Mouse (Mus musculus) small intestine, adult 2 months (tissue): Measurements from ENCODE around the gene Sim1. TPM values are rescaled to one million over a fixed set of nuclear protein-coding genes. Genes with fewer than 3 reads are reported as not detected.

Source experiments
- H3K27ac ChIP-seq: fragments of 200-500 bp; 2 replicates; pipeline ENCODE4 v1.5.1; 2012; ENCODE audit warnings: low read depth, low read length, control low read depth, inconsistent platforms; ENCODE audit not compliant: insufficient read depth
- H3K27me3 ChIP-seq: fragments of 200-500 bp; 2 replicates; pipeline ENCODE4 v1.6.1; 2012; ENCODE audit warnings: mild to moderate bottlenecking, moderate library complexity, low read length, inconsistent platforms; ENCODE audit not compliant: control insufficient read depth, insufficient read depth
- H3K36me3 ChIP-seq: fragments of 200-500 bp; 2 replicates; pipeline ENCODE4 v1.6.1; 2012; ENCODE audit warnings: mild to moderate bottlenecking, low read length, control low read depth, inconsistent platforms; ENCODE audit not compliant: control insufficient read depth, insufficient read depth
- H3K4me1 ChIP-seq: fragments of 200-500 bp; 2 replicates; pipeline ENCODE4 v1.6.1; 2012; ENCODE audit warnings: low read length, inconsistent platforms, mixed read lengths; ENCODE audit not compliant: control insufficient read depth, insufficient read depth, insufficient read length
- H3K4me3 ChIP-seq: fragments of 200-500 bp; 2 replicates; pipeline ENCODE4 v1.5.1; 2012; ENCODE audit warnings: low read depth, mild to moderate bottlenecking, control low read depth, inconsistent platforms, low read length, moderate library complexity
- CTCF ChIP-seq: fragments of 200-500 bp; IDR thresholded peaks from 2 replicates; pipeline ENCODE4 v1.5.1; 2012; ENCODE audit warnings: low read depth, mild to moderate bottlenecking, control low read depth, inconsistent platforms, low read length, moderate library complexity, mixed read lengths; ENCODE audit not compliant: insufficient replicate concordance, insufficient read length; ENCODE audit errors: extremely low read depth
- POLR2A ChIP-seq: fragments of 200-500 bp; IDR thresholded peaks from 2 replicates; pipeline ENCODE4 v1.6.1; 2012; ENCODE audit warnings: low read depth, mild to moderate bottlenecking, control low read depth, inconsistent platforms, low read length, moderate library complexity
- WGBS: fragments of 180-500 bp; shearing (Covaris S2); methylation state at CpG from one replicate; pipeline ENCODE4 v1.1.7; 2018; 5-methylcytosine and 5-hydroxymethylcytosine counted together
- polyA plus RNA-seq: library from polyadenylated mRNA; depleted of rRNA; stranded (reverse); fragments of >200 nt; gene quantifications from 2 replicates; pipeline ENCODE4 v1.2.3, GENCODE M21; 2012

Gene Sim1
- polyA plus RNA-seq, 1 experiment: not detected

DNA sequence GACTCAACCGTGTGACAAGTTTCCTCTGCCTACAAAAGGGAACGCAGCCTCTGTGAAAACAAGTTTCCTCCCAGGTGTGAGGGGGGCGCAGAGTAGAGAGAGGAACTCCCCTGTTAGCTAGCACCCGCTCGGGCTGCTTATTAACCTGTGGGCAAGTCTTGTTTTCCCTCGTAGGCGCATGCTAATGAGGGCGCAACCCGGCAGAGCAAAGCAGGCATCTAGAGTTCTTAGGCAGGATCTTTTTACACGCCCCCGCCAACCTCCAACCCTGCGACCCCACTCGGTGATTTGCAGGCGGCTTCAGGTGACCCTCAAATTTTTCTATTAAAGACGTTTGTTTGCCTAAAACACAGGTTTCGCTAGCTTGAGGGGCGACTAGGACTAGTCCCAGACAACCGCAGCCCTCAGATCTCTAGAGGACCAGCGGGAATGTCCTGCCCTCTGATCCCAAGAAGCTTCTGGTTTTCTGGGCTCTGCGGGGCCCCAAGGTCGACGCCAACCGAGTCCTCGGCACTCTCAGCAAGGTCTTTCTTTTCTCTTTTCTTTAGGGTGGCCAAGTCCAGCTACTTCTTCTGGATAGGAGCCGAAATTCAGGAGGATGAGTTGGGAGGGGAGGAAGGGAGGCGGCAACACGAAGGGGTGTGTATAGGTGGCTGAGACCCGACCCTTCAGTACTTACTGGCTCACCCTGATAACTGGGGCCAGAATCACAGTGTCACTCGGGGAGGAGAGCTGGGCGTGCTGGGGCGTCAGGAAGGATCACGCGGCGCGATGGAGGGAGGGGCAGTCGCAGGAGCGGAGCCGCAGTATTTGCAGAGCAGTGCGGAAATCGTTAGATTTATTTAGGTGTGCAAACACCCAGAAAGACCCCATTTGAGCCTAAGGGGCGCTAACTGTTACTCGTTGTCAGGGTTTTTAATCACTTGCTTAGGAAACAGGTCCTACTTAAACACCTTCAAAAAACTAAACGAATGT is 8.5 kb downstream of the Sim1 start:
- no peak overlapping the region for H3K27ac ChIP-seq
- H3K4me3 ChIP-seq: 0 out of 2 replicates have a peak overlapping the region, but pooled peaks have one; percentile 8

DNA sequence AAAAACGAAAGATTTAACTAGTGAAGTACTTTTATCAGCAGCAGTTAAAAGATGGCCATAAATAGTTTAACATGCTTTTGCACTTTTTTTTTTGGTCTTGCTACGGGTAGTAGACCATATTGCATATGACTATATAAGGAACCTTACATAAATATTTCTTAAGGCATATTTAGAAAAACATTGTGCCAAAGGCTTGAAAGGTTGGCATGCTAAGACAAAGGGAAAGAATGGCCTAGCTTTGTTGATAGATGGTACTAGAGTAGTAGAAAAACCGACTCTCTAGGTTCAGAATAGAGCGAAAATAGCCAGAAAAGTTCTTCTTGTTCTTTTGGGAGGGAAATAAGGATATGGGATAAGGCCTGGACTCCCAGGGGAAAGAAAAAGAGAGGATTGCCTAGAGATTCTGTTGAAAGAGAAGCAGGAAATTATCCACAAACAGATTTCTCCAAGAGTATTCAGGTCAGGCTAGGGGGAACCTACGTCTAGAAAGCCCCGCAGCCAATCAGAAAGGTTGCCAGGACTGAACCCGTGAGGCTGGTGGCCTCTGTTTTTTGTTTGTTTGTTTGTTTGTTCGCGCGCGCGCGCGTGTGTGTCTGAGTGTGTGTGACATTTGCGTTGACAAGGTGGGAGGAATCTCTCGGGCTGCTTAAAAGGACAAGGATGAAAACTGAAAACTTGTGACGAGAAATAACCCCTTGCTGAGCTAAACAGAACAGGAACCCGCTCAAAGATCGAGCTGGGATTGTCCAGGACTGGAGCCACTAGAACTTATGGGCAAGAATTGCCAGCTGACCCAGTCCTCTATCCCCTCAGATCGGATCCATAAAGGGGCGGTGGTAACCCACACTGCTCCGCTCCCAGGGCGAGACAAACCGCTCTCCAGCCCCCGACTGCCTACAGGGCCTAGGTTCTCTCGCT is 9.6 kb downstream of the Sim1 start:
- H3K27me3 ChIP-seq: peaks cover 61% of the 10 kb centered on the region
- 13% methylated on average over 26 of the region's 26 CpGs for WGBS
- no peak overlapping the region for H3K4me3 ChIP-seq
- no peaks in the 10 kb centered on the region for H3K4me1 ChIP-seq
- no peaks in the 10 kb centered on the region for H3K36me3 ChIP-seq
- H3K27ac ChIP-seq: no peak overlapping the region
- TF ChIP-seq CTCF: no peak
- no peak for TF ChIP-seq POLR2A

More for the DNA sequence above, 8.5 kb downstream of the Sim1 start:
- 3% methylated on average over 43 of the region's 43 CpGs for WGBS
- Histone ChIP-seq H3K4me1 (no peaks in the 10 kb centered on the region), H3K27me3 (peaks cover 67% of the 10 kb centered on the region), H3K36me3 (no peaks in the 10 kb centered on the region)
- no peak for TF ChIP-seq CTCF
- no peak for TF ChIP-seq POLR2A

DNA sequence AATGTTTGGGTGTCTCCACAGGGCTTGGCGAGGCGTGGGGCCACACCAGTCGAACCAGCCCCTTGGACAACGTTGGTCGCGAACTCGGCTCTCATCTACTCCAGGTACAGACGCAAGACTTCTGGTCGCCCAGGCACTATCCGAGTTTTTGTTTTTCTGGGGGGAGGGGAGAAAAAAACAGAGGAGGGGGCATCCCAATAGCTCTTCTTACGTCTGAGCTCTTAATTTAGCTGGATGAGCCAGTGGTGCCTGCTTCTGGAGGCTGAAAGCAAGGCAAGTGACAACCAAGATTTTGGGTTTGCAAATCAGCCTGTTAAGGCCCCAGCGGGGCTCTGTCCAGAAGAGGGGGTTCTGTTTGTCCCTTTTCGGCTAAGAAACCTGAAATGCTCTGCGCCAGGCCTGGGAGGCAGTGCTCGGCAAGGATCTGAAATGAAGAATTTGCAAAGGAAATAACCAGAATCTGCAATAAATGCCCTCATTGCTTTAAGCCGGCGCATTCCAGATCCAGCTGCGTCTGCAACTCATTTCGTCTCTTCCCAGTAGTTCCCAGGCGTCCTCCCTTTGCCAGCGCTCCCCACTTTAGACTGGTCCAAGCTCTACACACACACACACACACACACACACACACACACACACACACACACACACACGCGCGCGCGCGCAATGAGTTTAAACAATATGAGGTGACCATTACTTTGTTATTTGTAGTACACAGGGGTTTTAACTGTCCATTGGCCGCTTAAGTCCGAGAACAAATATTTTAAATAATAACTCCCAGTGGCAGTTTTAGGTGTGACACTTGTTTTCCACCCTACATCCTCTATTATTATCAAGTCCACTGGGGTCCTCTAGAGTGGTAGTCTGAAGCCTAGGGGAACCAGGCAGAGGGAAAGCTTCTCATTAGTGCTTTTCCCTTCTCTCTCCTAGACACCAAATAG is 10.5 kb downstream of the Sim1 start:
- Histone ChIP-seq H3K36me3 (no peaks in the 10 kb centered on the region), H3K4me3 (no peak overlapping the region), H3K4me1 (no peaks in the 10 kb centered on the region), H3K27me3 (peaks cover 65% of the 10 kb centered on the region), H3K27ac (no peak overlapping the region)
- TF ChIP-seq POLR2A: no peak
- WGBS: 25% methylated on average over 29 of the region's 29 CpGs

DNA sequence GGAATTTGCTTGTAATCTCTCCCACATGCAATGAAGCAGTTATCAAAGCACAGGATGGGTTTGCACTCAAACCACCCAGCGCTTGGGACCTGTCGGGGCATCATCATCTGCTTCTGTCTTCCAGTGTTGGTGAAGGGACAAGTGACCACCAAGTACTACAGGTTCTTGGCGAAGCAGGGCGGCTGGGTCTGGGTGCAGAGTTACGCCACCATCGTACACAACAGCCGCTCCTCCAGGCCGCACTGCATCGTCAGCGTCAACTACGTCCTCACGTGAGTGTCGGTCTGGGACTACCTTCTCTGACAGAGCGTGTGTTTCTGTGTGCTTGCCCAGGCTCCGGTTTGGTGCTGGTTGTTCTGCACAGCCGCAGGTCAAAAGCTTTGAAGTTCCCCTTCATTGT is 15.8 kb downstream of the Sim1 start:
- Histone ChIP-seq H3K27ac (no peak overlapping the region), H3K27me3 (peaks cover 39% of the 10 kb centered on the region), H3K4me3 (no peak overlapping the region), H3K4me1 (no peaks in the 10 kb centered on the region), H3K36me3 (no peaks in the 10 kb centered on the region)
- TF ChIP-seq POLR2A (no peak), CTCF (no peak)
- 9% methylated on average over 16 of the region's 16 CpGs for WGBS

DNA sequence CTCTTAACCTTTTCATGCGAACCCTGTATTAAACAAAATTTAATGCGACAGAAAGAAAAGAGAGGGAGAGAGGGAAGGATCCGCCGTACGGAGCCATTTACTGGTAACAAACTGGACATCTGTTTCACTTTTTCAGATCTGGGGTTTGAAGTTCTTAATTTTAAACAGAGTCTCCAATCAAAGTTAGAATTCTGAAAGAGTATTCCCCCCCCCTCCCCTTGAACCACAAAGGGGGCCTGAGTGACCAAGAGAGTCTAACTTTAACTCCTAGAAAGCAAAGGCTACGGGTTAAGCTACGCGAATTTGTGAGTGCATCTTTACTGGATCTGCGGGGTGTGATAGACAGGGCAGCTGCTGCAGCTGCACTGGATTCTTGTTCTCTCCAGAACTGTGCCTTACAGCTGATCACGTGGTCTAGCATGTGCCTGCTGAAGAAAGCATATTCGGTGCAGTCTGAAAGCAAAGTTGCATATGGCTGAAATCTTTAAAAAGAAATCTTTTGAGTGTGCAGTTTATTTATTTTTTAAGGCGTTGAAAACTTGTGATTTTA is 16.4 kb downstream of the Sim1 start:
- no peaks in the 10 kb centered on the region for H3K4me1 ChIP-seq
- peaks cover 35% of the 10 kb centered on the region for H3K27me3 ChIP-seq
- no peaks in the 10 kb centered on the region for H3K36me3 ChIP-seq
- 14% methylated on average over 12 of the region's 12 CpGs for WGBS
- TF ChIP-seq POLR2A: no peak
- no peak for TF ChIP-seq CTCF
- no peak overlapping the region for H3K4me3 ChIP-seq
- H3K27ac ChIP-seq: no peak overlapping the region

DNA sequence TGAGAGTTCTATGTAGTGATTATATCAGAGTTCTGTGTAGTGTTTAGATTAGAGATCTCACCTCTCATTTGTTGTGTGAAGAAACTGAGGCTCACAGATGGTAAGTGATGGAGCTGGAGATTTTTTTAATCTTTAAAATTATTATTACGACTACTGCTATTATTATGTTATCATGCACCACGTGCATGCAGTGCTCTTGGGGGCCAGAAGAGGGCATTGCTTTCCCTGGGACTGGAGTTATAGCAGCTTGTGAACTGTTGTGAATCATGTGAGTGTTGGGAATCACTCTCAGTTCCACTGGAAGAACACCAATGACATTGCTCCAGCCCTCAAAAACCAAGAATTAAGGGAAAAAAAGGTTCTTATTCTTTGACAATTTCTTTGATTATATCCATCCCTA is 21.1 kb downstream of the Sim1 start:
- peaks cover 13% of the 10 kb centered on the region for H3K27me3 ChIP-seq
- no peaks in the 10 kb centered on the region for H3K4me1 ChIP-seq
- TF ChIP-seq POLR2A (no peak), CTCF (no peak)
- WGBS: 48% methylated on average over 2 of the region's 2 CpGs
- H3K36me3 ChIP-seq: no peaks in the 10 kb centered on the region
- H3K4me3 ChIP-seq: no peak overlapping the region
- no peak overlapping the region for H3K27ac ChIP-seq
